Mouse (Mus musculus): ENCODE data around the gene Hsd17b13.
"Not testable (repeated sequence)": the region's sequence is repeated elsewhere in the genome, so short reads cannot be mapped to it uniquely, and the experiment has no call there.

The Hsd17b13 gene

GRCm38 (mm10) chr5:103977297-103977696, at the start of gene Hsd17b13:
Gene Hsd17b13 (minus strand): TSS chr5:103977410.
- DNase-seq (ENCODE audit: low spot score in 2 of 2), result no peak

GRCm38 (mm10) chr5:104025245-104025854, 48.1 kb upstream of the Hsd17b13 start:
- DNase-seq (ENCODE audit: low spot score in 2 of 2), result no peak

GRCm38 (mm10) chr5:104024762-104025161, 47.6 kb upstream of the Hsd17b13 start:
- no peak for DNase-seq (ENCODE audit: low spot score in 2 of 2)

GRCm38 (mm10) chr5:104024193-104024592, 47.0 kb upstream of the Hsd17b13 start:
- not testable (repeated sequence) for DNase-seq (ENCODE audit: low spot score in 2 of 2)

GRCm38 (mm10) chr5:104023289-104024020, 46.2 kb upstream of the Hsd17b13 start:
- no peak for DNase-seq (ENCODE audit: low spot score in 2 of 2)

- DNase-seq (ENCODE audit: low spot score in 2 of 2), result no peak
These were observed 45.3 kb upstream of the Hsd17b13 start for GRCm38 (mm10) chr5:104022558-104022957.

GRCm38 (mm10) chr5:104021597-104022378, 44.6 kb upstream of the Hsd17b13 start, which contains the start of gene Hsd17b11:
Gene Hsd17b11 (minus strand): TSS chr5:104021919.
- peak; percentile 45 to 64 for DNase-seq (ENCODE audit: low spot score in 2 of 2)

- no peak for DNase-seq (ENCODE audit: low spot score in 2 of 2)
These were observed 34.2 kb upstream of the Hsd17b13 start for GRCm38 (mm10) chr5:104011419-104011818.

GRCm38 (mm10) chr5:104010261-104010660, 33.1 kb upstream of the Hsd17b13 start:
- no peak for DNase-seq (ENCODE audit: low spot score in 2 of 2)

GRCm38 (mm10) chr5:104009421-104009820, 32.2 kb upstream of the Hsd17b13 start:
- DNase-seq (ENCODE audit: low spot score in 2 of 2), result no peak

GRCm38 (mm10) chr5:104007801-104008200, 30.6 kb upstream of the Hsd17b13 start:
- no peak for DNase-seq (ENCODE audit: low spot score in 2 of 2)

- no peak for DNase-seq (ENCODE audit: low spot score in 2 of 2)
These were observed 29.6 kb upstream of the Hsd17b13 start for GRCm38 (mm10) chr5:104006811-104007210.

GRCm38 (mm10) chr5:104003955-104004354, 26.7 kb upstream of the Hsd17b13 start:
- no peak for DNase-seq (ENCODE audit: low spot score in 2 of 2)

- DNase-seq (ENCODE audit: low spot score in 2 of 2), result no peak
These were observed 26.2 kb upstream of the Hsd17b13 start for GRCm38 (mm10) chr5:104003256-104003931.

GRCm38 (mm10) chr5:104002549-104003255, 25.5 kb upstream of the Hsd17b13 start:
- no peak for DNase-seq (ENCODE audit: low spot score in 2 of 2)

GRCm38 (mm10) chr5:103999738-104000137, 22.5 kb upstream of the Hsd17b13 start:
- peak; percentile 34 to 69 for DNase-seq (ENCODE audit: low spot score in 2 of 2)

GRCm38 (mm10) chr5:103998739-103999138, 21.5 kb upstream of the Hsd17b13 start:
- no peak for DNase-seq (ENCODE audit: low spot score in 2 of 2)

GRCm38 (mm10) chr5:103995181-103995580, 18.0 kb upstream of the Hsd17b13 start:
- no peak for DNase-seq (ENCODE audit: low spot score in 2 of 2)

GRCm38 (mm10) chr5:103994669-103995068, 17.5 kb upstream of the Hsd17b13 start:
- no peak for DNase-seq (ENCODE audit: low spot score in 2 of 2)

- no peak for DNase-seq (ENCODE audit: low spot score in 2 of 2)
These were observed 16.4 kb upstream of the Hsd17b13 start for GRCm38 (mm10) chr5:103993601-103994000.

GRCm38 (mm10) chr5:103992831-103993230, 15.6 kb upstream of the Hsd17b13 start:
- no peak for DNase-seq (ENCODE audit: low spot score in 2 of 2)
